Mouse (Mus musculus) small intestine, adult 2 months (tissue): ENCODE data around the gene Cbr1.

Experiments
- CTCF ChIP-seq: fragments of 200-500 bp; IDR thresholded peaks from 2 replicates; pipeline ENCODE4 v1.5.1; 2012; ENCODE audit warnings: low read depth, mild to moderate bottlenecking, control low read depth, inconsistent platforms, low read length, moderate library complexity, mixed read lengths; ENCODE audit not compliant: insufficient replicate concordance, insufficient read length; ENCODE audit errors: extremely low read depth
- POLR2A ChIP-seq: fragments of 200-500 bp; IDR thresholded peaks from 2 replicates; pipeline ENCODE4 v1.6.1; 2012; ENCODE audit warnings: low read depth, mild to moderate bottlenecking, control low read depth, inconsistent platforms, low read length, moderate library complexity

GRCm38 (mm10) chr16:93592711-93593110 is 12.9 kb upstream of the Cbr1 start:
- TF ChIP-seq POLR2A (no peak), CTCF (no peak)
